Mouse (Mus musculus) MEL (cell line): Measurements from ENCODE around the gene Mid1.

ENCODE experiments used
- CTCF ChIP-seq, 3 experiments: IDR thresholded peaks in 2 of 3; conservative IDR thresholded peaks in 1 of 3; 2 replicates each; pipeline ENCODE4 v1.5.1; 2011 to 2012; ENCODE audit warnings: low read length in 3 of 3, low read depth in 2 of 3, mild to moderate bottlenecking in 2 of 3, improper control_type of control experiment in 1 of 3, inconsistent platforms in 1 of 3, mixed read lengths in 1 of 3, moderate library complexity in 1 of 3; ENCODE audit not compliant: control insufficient read depth in 1 of 3, insufficient read depth in 1 of 3, poor library complexity in 1 of 3, severe bottlenecking in 1 of 3
- GATA1 ChIP-seq: IDR thresholded peaks from 2 replicates; pipeline ENCODE4 v1.6.1; 2011; ENCODE audit warnings: low read depth, low read length, improper control_type of control experiment
- KAT2A ChIP-seq: conservative IDR thresholded peaks from 2 replicates; pipeline ENCODE4 v1.6.1; 2012; ENCODE audit warnings: low read depth, low read length, improper control_type of control experiment, inconsistent platforms
- TCF12 ChIP-seq: IDR thresholded peaks from 2 replicates; pipeline ENCODE4 v1.6.1; 2014; ENCODE audit warnings: low read depth, mild to moderate bottlenecking, inconsistent platforms, low read length, improper control_type of control experiment, moderate library complexity
- USF2 ChIP-seq, 2 experiments: IDR thresholded peaks; 2 replicates each; pipeline ENCODE4 v1.6.1; 2011 to 2012; ENCODE audit warnings: improper control_type of control experiment in 2 of 2, low read length in 2 of 2, borderline replicate concordance in 1 of 2, inconsistent platforms in 1 of 2, low read depth in 1 of 2, mild to moderate bottlenecking in 1 of 2; ENCODE audit not compliant: insufficient read depth in 1 of 2
- ZC3H11A ChIP-seq: IDR thresholded peaks from 2 replicates; pipeline ENCODE4 v1.6.1; 2012; ENCODE audit warnings: low read depth, mild to moderate bottlenecking, inconsistent platforms, low read length, improper control_type of control experiment

DNA sequence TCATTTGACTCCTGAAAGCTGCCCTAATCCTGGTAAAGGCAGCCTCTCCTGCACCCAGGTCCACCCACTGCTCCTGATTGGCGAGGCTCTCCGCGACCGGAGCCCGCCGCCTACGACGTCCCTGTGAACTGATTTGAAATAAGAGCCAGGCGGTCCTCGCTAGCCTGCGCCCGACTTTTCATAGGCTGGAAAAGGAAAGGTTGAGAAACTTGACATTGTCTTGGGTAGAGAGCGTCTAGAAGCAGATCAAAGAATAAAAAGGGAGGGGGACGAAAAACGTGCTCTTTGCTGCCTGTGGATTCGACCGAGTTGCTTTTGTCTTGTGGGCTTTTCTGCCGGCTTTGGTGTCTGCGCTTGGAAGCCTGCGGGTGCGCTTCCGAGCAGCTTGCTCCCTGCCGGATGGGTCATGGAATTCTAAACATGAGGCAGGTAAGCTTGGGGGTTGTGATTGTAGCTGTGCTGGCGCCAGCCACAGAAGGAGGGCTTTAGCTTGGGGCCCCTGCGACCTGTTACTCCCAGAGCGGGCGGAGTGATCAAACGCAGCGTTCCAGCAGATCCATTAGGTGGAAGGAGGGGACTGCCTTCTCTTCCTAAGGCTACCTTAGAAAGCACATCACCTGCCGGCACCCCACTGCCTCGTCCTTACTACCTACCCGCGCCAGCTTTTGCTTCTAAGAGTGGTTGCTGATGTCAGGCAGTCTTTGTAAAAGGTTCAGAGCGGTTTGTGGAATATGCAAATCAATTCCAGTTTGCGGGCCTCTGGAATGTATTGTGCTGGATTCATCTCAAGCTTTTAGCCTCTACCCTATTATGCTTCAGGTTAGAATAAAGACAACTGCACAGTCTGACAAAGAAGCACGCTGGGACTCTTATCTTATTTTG is 194.7 kb downstream of the Mid1 start:
- TF ChIP-seq GATA1 (no peak), KAT2A (no peak), USF2 (IDR thresholded peaks at IDR 0.05; ENCODE audit: borderline replicate concordance in 1 of 2, insufficient read depth in 1 of 2, low read depth in 1 of 2, low read length in 2 of 2) (no peak), CTCF (IDR thresholded peaks at IDR 0.05 in 2 of 3, conservative IDR thresholded peaks at IDR 0.05 in 1 of 3; ENCODE audit: control insufficient read depth in 1 of 3, insufficient read depth in 1 of 3, low read depth in 2 of 3, low read length in 3 of 3, poor library complexity in 1 of 3, severe bottlenecking in 1 of 3) (no peak), TCF12 (no peak), ZC3H11A (no peak)
